Mouse (Mus musculus) heart, postnatal 4 days (tissue): Measurements from ENCODE around the gene Txlng. TPM values are rescaled to one million over a fixed set of nuclear protein-coding genes. Genes with fewer than 3 reads are reported as not detected.

ENCODE experiments used
- DNase-seq: peaks from one replicate; pipeline ENCODE4 v3.0.0; 2021
- microRNA-seq, 2 experiments: library from miRNA; unstranded; fragments of <30 nt; microRNA quantifications; one replicate each; pipeline ENCODE4 v1.2.0; 2021 to 2022
- total RNA-seq, 2 experiments: library from RNA; stranded (reverse); gene quantifications; 2 replicates each; pipeline ENCODE4 v1.2.3; 2021

The Txlng gene
- total RNA-seq, 2 experiments from 2014 or later, result 9.0 TPM

DNA sequence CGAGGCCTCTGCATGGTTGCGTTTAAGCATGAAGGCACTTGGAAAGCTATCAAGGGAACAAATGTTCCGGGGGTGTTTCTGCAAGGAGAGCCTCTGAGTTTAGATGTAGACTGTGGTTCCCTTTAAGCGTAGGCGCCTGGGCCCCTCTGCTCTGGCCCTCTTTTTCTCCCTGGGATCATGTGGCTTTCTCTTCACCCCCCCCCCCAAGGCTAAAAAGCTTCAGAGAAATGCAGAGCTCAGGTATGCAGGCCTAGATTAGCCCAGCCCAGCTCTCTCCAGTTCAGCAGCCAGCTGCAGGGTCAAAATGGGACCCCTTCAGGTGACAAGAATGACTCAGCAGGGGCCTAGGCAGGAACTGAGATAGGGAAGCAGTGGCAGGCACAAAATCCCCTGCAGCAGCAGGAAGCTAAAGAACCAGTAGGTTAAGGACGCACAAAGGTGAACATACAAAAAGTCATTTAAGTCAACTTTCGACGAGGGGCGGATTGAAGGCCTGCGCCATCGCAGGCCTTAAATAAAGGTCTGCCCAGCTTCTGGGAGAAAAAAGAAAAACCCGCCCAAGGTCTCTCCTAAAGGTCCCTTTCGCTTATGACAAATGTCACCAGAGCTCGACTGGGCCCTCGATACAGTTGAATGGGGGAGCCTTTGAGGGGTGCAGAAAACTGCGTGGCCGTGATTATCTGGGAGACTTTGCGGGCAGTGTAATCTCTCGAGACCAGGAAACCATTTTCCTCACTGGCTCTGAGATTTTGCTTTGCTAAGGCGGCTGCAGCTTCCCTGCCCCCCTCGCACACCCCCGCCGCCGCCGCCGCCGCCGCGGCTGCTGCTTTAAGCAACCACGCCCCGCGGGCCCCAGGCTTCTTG lies 69.8 kb downstream of the Txlng start:
- DNase-seq, result peak; percentile 37

DNA sequence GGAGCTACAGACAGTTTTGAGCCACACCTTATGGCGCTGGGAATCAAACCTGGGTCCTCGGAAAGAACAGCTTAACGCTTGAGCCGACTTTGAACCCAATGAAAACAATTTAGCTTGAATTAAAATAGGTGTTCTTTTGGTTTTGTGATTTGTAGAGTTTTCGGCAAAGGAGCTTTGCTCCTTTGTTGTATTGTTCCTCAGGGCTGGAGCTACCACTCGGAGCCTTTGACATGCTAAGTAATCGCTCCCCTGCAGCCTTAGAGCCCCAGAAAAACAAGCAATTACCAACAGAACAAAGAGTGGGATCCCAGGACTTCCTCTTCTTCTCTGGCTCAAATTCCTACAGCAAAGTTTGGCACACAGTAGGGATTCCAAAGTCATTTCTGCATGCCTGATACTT lies 73.2 kb downstream of the Txlng start:
- no peak for DNase-seq

- no peak for DNase-seq
These were observed 74.9 kb downstream of the Txlng start for GRCm38 (mm10) chrX:162754314-162754713.

DNA sequence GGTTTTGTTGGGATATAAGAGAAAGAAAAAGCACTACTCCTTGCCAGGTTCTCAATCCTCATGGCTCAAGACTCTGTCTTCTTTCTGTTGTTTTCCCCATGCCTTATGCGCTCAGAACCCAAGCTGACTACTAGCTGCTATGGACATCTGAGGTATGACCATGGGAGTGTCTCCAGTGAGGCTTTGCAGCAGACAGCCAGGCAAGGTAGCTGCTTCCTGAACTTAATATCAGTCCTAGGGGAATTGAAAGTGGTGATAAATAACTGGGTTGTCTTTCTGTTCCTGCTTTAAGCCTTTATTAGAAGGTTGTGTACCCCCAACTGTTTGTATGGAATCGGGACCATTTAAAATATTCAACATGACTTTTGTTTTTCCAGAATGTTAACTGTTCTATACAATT lies 76.8 kb downstream of the Txlng start:
- DNase-seq, result no peak

DNA sequence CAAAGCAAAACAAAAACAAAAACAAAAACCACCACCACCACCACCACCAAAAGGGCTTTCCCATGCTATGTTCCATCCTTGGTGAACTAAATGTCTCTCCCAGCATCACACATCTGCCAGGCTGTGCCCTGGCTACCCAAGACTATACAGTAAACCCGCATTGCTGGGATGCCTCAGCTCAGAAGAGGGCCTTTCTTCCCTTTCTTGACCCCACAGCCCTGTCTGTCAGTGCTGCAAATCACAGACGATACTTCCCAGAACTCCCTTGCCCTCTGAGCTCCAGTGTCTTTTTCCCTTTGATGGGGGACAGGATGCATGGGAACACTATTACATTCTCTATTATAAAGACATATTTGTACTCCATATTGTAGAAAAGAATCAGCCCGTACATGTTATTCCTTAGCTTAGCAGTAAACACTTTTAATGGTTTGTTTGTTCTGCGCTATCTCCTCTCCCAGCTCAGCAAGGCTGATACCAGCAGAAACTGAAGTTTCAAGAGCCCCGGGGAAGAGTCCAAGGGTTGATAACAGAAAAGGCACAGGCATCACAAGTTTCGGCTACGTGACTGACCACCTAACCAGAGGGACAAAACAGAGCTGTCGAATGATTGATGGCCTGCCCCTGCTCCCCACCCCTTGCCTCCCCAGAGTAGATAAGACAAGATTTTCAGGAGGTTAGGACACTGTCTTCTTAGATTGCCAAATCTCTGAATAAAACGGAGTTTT lies 80.4 kb downstream of the Txlng start:
- DNase-seq, result no peak

- DNase-seq, result peak; percentile 10
These were observed 93.1 kb downstream of the Txlng start for GRCm38 (mm10) chrX:162736140-162736659.

DNA sequence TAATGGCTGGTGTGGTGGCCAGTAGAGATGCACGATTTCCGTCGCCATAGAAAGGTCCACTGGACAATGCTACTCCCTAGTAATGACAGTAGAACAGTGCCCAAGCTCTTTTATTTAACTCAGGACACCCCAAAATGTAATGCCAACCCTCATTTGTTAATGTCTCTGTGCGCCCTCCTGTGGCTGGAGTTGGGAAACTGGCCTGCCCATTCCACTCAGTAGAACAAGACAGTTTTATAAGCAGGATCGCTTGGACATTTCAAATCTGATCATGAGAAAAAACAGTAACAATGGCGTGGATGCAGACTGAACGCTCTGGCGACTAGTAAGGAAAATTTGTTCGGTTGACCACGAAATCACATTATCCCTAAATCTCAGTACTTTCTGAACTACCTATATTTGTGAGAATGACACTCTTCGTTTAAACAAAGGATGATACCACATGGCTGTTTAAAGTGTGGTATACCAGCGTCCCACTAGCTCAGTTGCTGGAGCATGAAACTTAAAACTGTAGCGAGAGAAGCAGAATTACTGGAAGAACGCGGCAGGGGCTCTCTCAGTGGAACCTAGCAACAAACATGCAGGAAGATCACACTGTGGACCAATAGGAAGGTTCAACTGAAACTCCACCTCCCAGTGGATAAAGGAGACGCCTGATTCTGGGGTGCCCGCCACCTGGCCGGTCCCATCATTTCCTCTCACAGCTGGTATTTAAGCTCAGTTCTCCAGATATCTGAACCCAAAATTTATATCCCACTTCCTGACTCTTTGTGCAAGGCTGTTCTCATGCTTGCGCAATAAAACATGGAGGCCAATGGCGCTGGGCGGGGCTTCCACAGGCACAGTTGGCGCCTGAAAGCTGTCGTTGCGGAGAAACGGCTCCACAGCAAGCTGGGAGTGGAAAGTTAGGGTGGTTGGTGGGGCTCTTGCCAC lies 94.0 kb downstream of the Txlng start:
- peak; percentile 62 for DNase-seq

- DNase-seq, result no peak
These were observed 99.2 kb downstream of the Txlng start for GRCm38 (mm10) chrX:162730031-162730430.

Small RNA genes within 50 kb of the gene (microRNA-seq; reads per million reads assigned to microRNA genes)
- gene Mir3473a, result 0 reads per million in 2 experiments

Other genes starting within 250 kb of the Txlng start
- 1 to 10 TPM in 1 of 2 experiments, under 1 TPM in 1; 0.52 to 1.5 TPM for gene Reps2, start 185.8 kb downstream of the Txlng start, total RNA-seq
- gene Rbbp7, start 69.1 kb downstream of the Txlng start, total RNA-seq, result 100 to 1,000 TPM; 246 to 256 TPM
- 10 to 100 TPM; 34.6 to 34.8 TPM for gene Syap1, start 59.0 kb upstream of the Txlng start, total RNA-seq
- gene Ctps2, start 71.8 kb upstream of the Txlng start, total RNA-seq, result 10 to 100 TPM; 32.6 to 35.6 TPM
- gene S100g, start 135.1 kb upstream of the Txlng start, total RNA-seq, result not detected